Comparison of ENCODE assay signal across 22 mouse cellular contexts in the genomic region with DNA sequence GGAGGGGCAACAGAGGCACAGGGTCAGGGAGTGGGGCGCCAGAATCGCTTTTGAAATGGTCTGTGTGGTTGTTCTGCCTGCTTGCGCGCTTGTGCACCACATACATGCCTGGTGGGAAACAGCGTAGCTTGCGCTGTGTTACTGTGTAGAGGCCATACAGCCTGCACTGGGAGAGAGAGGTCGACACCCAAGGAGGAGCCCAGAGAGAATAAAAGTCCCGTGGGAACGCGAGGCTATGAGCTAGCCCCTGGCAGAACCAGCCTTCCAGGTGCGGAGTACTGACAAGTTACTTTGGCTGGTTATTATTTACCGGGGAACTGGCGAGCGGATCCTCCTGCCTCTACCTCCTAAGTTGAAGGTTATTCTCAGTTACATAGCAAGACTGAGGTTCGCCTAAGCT. TPM values are rescaled to one million over a fixed set of nuclear protein-coding genes. Genes with fewer than 3 reads are reported as not detected.
A peak's percentile ranks its signal among the peaks of the same experiment; 100 is the strongest.
DNase-seq lines count a peak whose midpoint lies in the region; ATAC-seq and TF ChIP-seq lines count a peak whose summit lies in the region.
"Had no signal": no experiment of that assay in that cellular context is flagged by ENCODE, and none has a peak within 500 bp of the region (broad histone marks: within the 10 kb centered on the region; RNA-seq: fewer than 3 reads in every experiment).

No protein-coding gene starts in this region.

- no peak overlapping the region for H3K4me2 ChIP-seq in heart, embryonic 12.5 days
- H3K4me2 ChIP-seq in liver, postnatal 0 days (ENCODE audit: low read depth, low read length): no peak overlapping the region
- H3K4me2 ChIP-seq in liver, embryonic 11.5 days: no peak overlapping the region
- H3K4me2 ChIP-seq: embryonic facial prominence, embryonic 12.5 days; embryonic facial prominence, embryonic 15.5 days; forebrain, embryonic 12.5 days had no signal

- WGBS in heart, embryonic 12.5 days: 75% methylated on average over 15 of the region's 15 CpGs
- 81% methylated on average over 15 of the region's 15 CpGs for WGBS in liver, postnatal 0 days (ENCODE audit: insufficient replicate concordance)
- WGBS in liver, embryonic 11.5 days: 79% methylated on average over 15 of the region's 15 CpGs

- no peaks in the 10 kb centered on the region for H3K9me3 ChIP-seq in heart, embryonic 12.5 days (replicated peaks)
- H3K9me3 ChIP-seq in liver, postnatal 0 days (ENCODE audit: low read length): no peaks in the 10 kb centered on the region
- H3K9me3 ChIP-seq in liver, embryonic 11.5 days (ENCODE audit: control insufficient read depth, low read length): no peaks in the 10 kb centered on the region
- H3K9me3 ChIP-seq: embryonic facial prominence, embryonic 12.5 days; embryonic facial prominence, embryonic 15.5 days; forebrain, embryonic 10.5 days; forebrain, embryonic 12.5 days had no signal

- ATAC-seq in heart, embryonic 12.5 days (ENCODE audit: insufficient number of reproducible peaks, low FRiP score): no peak
- ATAC-seq in liver, postnatal 0 days: no peak
- ATAC-seq in liver, embryonic 11.5 days (replicated peaks; ENCODE audit: low FRiP score): no peak
- ATAC-seq: forebrain, embryonic 14.5 days; forebrain, embryonic 16.5 days had no signal

- no peak overlapping the region for H3K4me3 ChIP-seq in heart, embryonic 12.5 days
- H3K4me3 ChIP-seq in liver, postnatal 0 days (ENCODE audit: low read depth, low read length): no peak overlapping the region
- H3K4me3 ChIP-seq in liver, embryonic 11.5 days (ENCODE audit: low read depth, low read length): no peak overlapping the region
- H3K4me3 ChIP-seq: embryonic facial prominence, embryonic 12.5 days; embryonic facial prominence, embryonic 15.5 days; erythroblast, embryonic 14.5 days; forebrain, embryonic 10.5 days; forebrain, embryonic 12.5 days had no signal

- H3K27ac ChIP-seq in heart, embryonic 12.5 days (ENCODE audit: poor library complexity, severe bottlenecking): no peak overlapping the region
- no peak overlapping the region for H3K27ac ChIP-seq in liver, postnatal 0 days (ENCODE audit: low read depth)
- H3K27ac ChIP-seq in liver, embryonic 11.5 days (ENCODE audit: low read depth, low read length): no peak overlapping the region
- H3K27ac ChIP-seq: embryonic facial prominence, embryonic 12.5 days; embryonic facial prominence, embryonic 15.5 days; forebrain, embryonic 10.5 days; forebrain, embryonic 12.5 days had no signal

- TF ChIP-seq CTCF in liver, postnatal 0 days (IDR thresholded peaks at IDR 0.05; ENCODE audit: low read depth): no peak

- DNase-seq in heart, adult 11 months: peak; percentile 76
- peak; percentile 9 for DNase-seq in liver, postnatal 0 days
- no peak for DNase-seq in liver, embryonic 11.5 days (ENCODE audit: low spot score)
- DNase-seq: adrenal gland, adult 2 months; adrenal gland, postnatal 10 days; adrenal gland, postnatal 25 days; cerebellum, adult 11 months; cerebellum, adult 18-20 months; cerebellum, adult 8-10 months; cerebellum, adult 9-11 months; cerebellum, postnatal 14 days; cerebellum, postnatal 36 days; embryo, embryonic 11 days had no signal

- no peaks in the 10 kb centered on the region for H3K36me3 ChIP-seq in heart, embryonic 12.5 days
- no peaks in the 10 kb centered on the region for H3K36me3 ChIP-seq in liver, postnatal 0 days (replicated peaks; ENCODE audit: insufficient read depth, low read length)
- H3K36me3 ChIP-seq in liver, embryonic 11.5 days (ENCODE audit: control insufficient read depth, insufficient read depth, low read length): no peaks in the 10 kb centered on the region
- H3K36me3 ChIP-seq: embryonic facial prominence, embryonic 12.5 days; embryonic facial prominence, embryonic 15.5 days; forebrain, embryonic 12.5 days had no signal

- H3K4me1 ChIP-seq in heart, embryonic 12.5 days (replicated peaks): peaks cover 5% of the 10 kb centered on the region; the same call in 1 of the 2 replicates
- H3K4me1 ChIP-seq in liver, postnatal 0 days (ENCODE audit: insufficient read depth): 0 out of 2 replicates have a peak, but pooled peaks cover 6% of the 10 kb centered on the region
- H3K4me1 ChIP-seq in liver, embryonic 11.5 days (replicated peaks; ENCODE audit: control insufficient read depth, insufficient read depth, low read length): peaks cover 3% of the 10 kb centered on the region; the same call in 1 of the 2 replicates
- H3K4me1 ChIP-seq: embryonic facial prominence, embryonic 12.5 days; embryonic facial prominence, embryonic 15.5 days had no signal

- no peaks in the 10 kb centered on the region for H3K27me3 ChIP-seq in heart, embryonic 12.5 days (replicated peaks)
- no peaks in the 10 kb centered on the region for H3K27me3 ChIP-seq in liver, postnatal 0 days (ENCODE audit: insufficient read depth, low read length)
- H3K27me3 ChIP-seq in liver, embryonic 11.5 days (replicated peaks; ENCODE audit: control insufficient read depth, insufficient read depth, low read length): no peaks in the 10 kb centered on the region
- H3K27me3 ChIP-seq: embryonic facial prominence, embryonic 12.5 days; embryonic facial prominence, embryonic 15.5 days; forebrain, embryonic 12.5 days had no signal

- H3K9ac ChIP-seq in heart, embryonic 12.5 days: no peak overlapping the region
- H3K9ac ChIP-seq in liver, postnatal 0 days (replicated peaks): no peak overlapping the region
- no peak overlapping the region for H3K9ac ChIP-seq in liver, embryonic 11.5 days (ENCODE audit: low read depth, low read length)
- H3K9ac ChIP-seq: embryonic facial prominence, embryonic 12.5 days; embryonic facial prominence, embryonic 15.5 days; forebrain, embryonic 12.5 days had no signal

- no peak for TF ChIP-seq EP300 in liver, postnatal 0 days (IDR thresholded peaks at IDR 0.05; ENCODE audit: low read depth)

RNA-seq across cellular contexts. Expression of gene Cdkl4, which starts 26.6 kb away (rescaled TPM):
- polyA plus RNA-seq in heart, embryonic 12.5 days (2016; fragmentation: Nextera tagmentation; extraction: Ambion mirVana): 0.14 TPM in 1 of 2 replicates, not detected in the other
- polyA plus RNA-seq in liver, postnatal 0 days (2015; fragmentation: Nextera tagmentation; extraction: Ambion mirVana): 0.17 and 0.34 TPM in 2 replicates
- 0.53 and 0.56 TPM in 2 replicates for polyA plus RNA-seq in liver, embryonic 11.5 days (2014; fragmentation: Nextera tagmentation; extraction: Ambion mirVana)
- polyA plus RNA-seq: C2C12; erythroblast, embryonic 14.5 days had no signal
